Mouse (Mus musculus): ENCODE results near the gene Armcx5. TPM values are rescaled to one million over a fixed set of nuclear protein-coding genes. Genes with fewer than 3 reads are reported as not detected.
"Not testable (repeated sequence)": the region's sequence is repeated elsewhere in the genome, so short reads cannot be mapped to it uniquely, and the experiment has no call there.

Gene Armcx5
- polyA plus RNA-seq (2016; fragmentation: Nextera tagmentation; extraction: Ambion mirVana), result 10.3 and 10.6 TPM in 2 replicates

- Histone ChIP-seq H3K27me3 (ENCODE audit: poor library complexity, severe bottlenecking) (peaks cover 47% of the 10 kb centered on the region), H3K9me3 (no peaks in the 10 kb centered on the region), H3K4me3 (peak within 1 kb of the TSS; percentile 67), H3K4me1 (peaks cover 7% of the 10 kb centered on the region), H3K27ac (peak within 1 kb of the TSS; percentile 86), H3K36me3 (replicated peaks) (peaks cover 22% of the 10 kb centered on the region)
- peak; percentile 80 for DNase-seq (ENCODE audit: extremely low spot score, low spot score)
- 15% methylated on average over 48 of the region's 48 CpGs for WGBS
Observed at GRCm38 (mm10) chrX:135742304-135743055, at the start of gene Armcx5, which contains the start of gene Gprasp1. Gene Armcx5, plus strand, starts transcription at chrX:135742733. Gene Gprasp1, plus strand, starts transcription at chrX:135742733.

- H3K4me1 ChIP-seq, result no peaks in the 10 kb centered on the region
- 71% methylated on average over 1 of the region's 1 CpGs for whole genome bisulfite sequencing
- H3K27me3 ChIP-seq (ENCODE audit: poor library complexity, severe bottlenecking), result peaks cover 75% of the 10 kb centered on the region
- H3K9me3 ChIP-seq, result no peaks in the 10 kb centered on the region
- no peak within 1 kb of the TSS for H3K4me3 ChIP-seq
- no peak for DNase-seq (ENCODE audit: extremely low spot score, low spot score)
- no peaks in the 10 kb centered on the region for H3K36me3 ChIP-seq (replicated peaks)
- no peak within 1 kb of the TSS for H3K27ac ChIP-seq
Observed at GRCm38 (mm10) chrX:135693633-135694032, 48.9 kb upstream of the Armcx5 start, which contains the start of gene Tcp11x2. Gene Tcp11x2, minus strand, starts transcription at chrX:135693790.

- Histone ChIP-seq H3K4me1 (no peaks in the 10 kb centered on the region), H3K36me3 (replicated peaks) (no peaks in the 10 kb centered on the region), H3K27ac (no peak overlapping the region), H3K4me3 (no peak overlapping the region), H3K27me3 (ENCODE audit: poor library complexity, severe bottlenecking) (peaks cover 23% of the 10 kb centered on the region), H3K9me3 (no peaks in the 10 kb centered on the region)
- WGBS, result 90% methylated on average over 1 of the region's 1 CpGs
- no peak for DNase-seq (ENCODE audit: extremely low spot score, low spot score)
Observed at GRCm38 (mm10) chrX:135703111-135703510, 39.4 kb upstream of the Armcx5 start.

- no peak overlapping the region for H3K4me3 ChIP-seq
- no peaks in the 10 kb centered on the region for H3K4me1 ChIP-seq
Observed at GRCm38 (mm10) chrX:135704349-135704748, 38.2 kb upstream of the Armcx5 start.

GRCm38 (mm10) chrX:135712845-135713244, 29.7 kb upstream of the Armcx5 start:
- Histone ChIP-seq H3K4me1 (no peaks in the 10 kb centered on the region), H3K36me3 (replicated peaks) (no peaks in the 10 kb centered on the region), H3K9me3 (no peaks in the 10 kb centered on the region), H3K4me3 (no peak overlapping the region), H3K27ac (no peak overlapping the region), H3K27me3 (ENCODE audit: poor library complexity, severe bottlenecking) (peaks cover 42% of the 10 kb centered on the region)
- 84% methylated on average over 2 of the region's 2 CpGs for WGBS
- no peak for DNase-seq (ENCODE audit: extremely low spot score, low spot score)

More at GRCm38 (mm10) chrX:135704349-135704748, 38.2 kb upstream of the Armcx5 start:
- peaks cover 23% of the 10 kb centered on the region for H3K27me3 ChIP-seq (ENCODE audit: poor library complexity, severe bottlenecking)
- no peaks in the 10 kb centered on the region for H3K9me3 ChIP-seq
- no peak for DNase-seq (ENCODE audit: extremely low spot score, low spot score)
- H3K36me3 ChIP-seq (replicated peaks), result no peaks in the 10 kb centered on the region
- H3K27ac ChIP-seq, result no peak overlapping the region
- 56% methylated on average over 2 of the region's 2 CpGs for WGBS

GRCm38 (mm10) chrX:135725161-135725560, 17.4 kb upstream of the Armcx5 start, which contains the start of gene Tmsb15a:
Gene Tmsb15a, minus strand, starts transcription at chrX:135725261.
- Histone ChIP-seq H3K9me3 (no peaks in the 10 kb centered on the region), H3K27me3 (ENCODE audit: poor library complexity, severe bottlenecking) (peaks cover 79% of the 10 kb centered on the region), H3K27ac (no peak within 1 kb of the TSS), H3K36me3 (replicated peaks) (no peaks in the 10 kb centered on the region), H3K4me1 (no peaks in the 10 kb centered on the region), H3K4me3 (no peak within 1 kb of the TSS)
- WGBS, result 91% methylated on average over 10 of the region's 10 CpGs
- no peak for DNase-seq (ENCODE audit: extremely low spot score, low spot score)

- 98% methylated on average over 2 of the region's 2 CpGs for WGBS
- H3K36me3 ChIP-seq (replicated peaks), result no peaks in the 10 kb centered on the region
Observed at GRCm38 (mm10) chrX:135738730-135739520, 3.6 kb upstream of the Armcx5 start.

GRCm38 (mm10) chrX:135743056-135743355, 473 bp downstream of the Armcx5 start:
- DNase-seq (ENCODE audit: extremely low spot score, low spot score), result no peak
- Histone ChIP-seq H3K4me3 (peak overlapping the region; percentile 67), H3K27ac (peak overlapping the region; percentile 86), H3K36me3 (replicated peaks) (peaks cover 24% of the 10 kb centered on the region), H3K27me3 (ENCODE audit: poor library complexity, severe bottlenecking) (peaks cover 52% of the 10 kb centered on the region), H3K4me1 (peaks cover 7% of the 10 kb centered on the region), H3K9me3 (no peaks in the 10 kb centered on the region)
- 18% methylated on average over 7 of the region's 7 CpGs for WGBS

More at GRCm38 (mm10) chrX:135738730-135739520, 3.6 kb upstream of the Armcx5 start:
- peaks cover 7% of the 10 kb centered on the region for H3K4me1 ChIP-seq
- no peak overlapping the region for H3K4me3 ChIP-seq
- no peaks in the 10 kb centered on the region for H3K9me3 ChIP-seq
- no peak overlapping the region for H3K27ac ChIP-seq
- peaks cover 46% of the 10 kb centered on the region for H3K27me3 ChIP-seq (ENCODE audit: poor library complexity, severe bottlenecking)
- DNase-seq (ENCODE audit: extremely low spot score, low spot score), result no peak

- WGBS, result 90% methylated on average over 3 of the region's 3 CpGs
- H3K4me3 ChIP-seq; H3K9me3 ChIP-seq; H3K27ac ChIP-seq; H3K4me1 ChIP-seq; DNase-seq (ENCODE audit: extremely low spot score, low spot score): not testable (repeated sequence)
- Histone ChIP-seq H3K27me3 (ENCODE audit: poor library complexity, severe bottlenecking) (peaks cover 52% of the 10 kb centered on the region), H3K36me3 (replicated peaks) (peaks cover 24% of the 10 kb centered on the region)
Observed at GRCm38 (mm10) chrX:135745376-135745775, 2.8 kb downstream of the Armcx5 start.

- Histone ChIP-seq H3K36me3 (replicated peaks) (peaks cover 9% of the 10 kb centered on the region), H3K27ac (no peak overlapping the region), H3K4me1 (no peaks in the 10 kb centered on the region), H3K4me3 (no peak overlapping the region), H3K9me3 (no peaks in the 10 kb centered on the region), H3K27me3 (ENCODE audit: poor library complexity, severe bottlenecking) (peaks cover 6% of the 10 kb centered on the region; the same call in 1 of the 2 replicates)
- 4% methylated on average over 2 of the region's 2 CpGs for WGBS
- peak; percentile 51 for DNase-seq (ENCODE audit: extremely low spot score, low spot score)
Observed at GRCm38 (mm10) chrX:135752832-135753231, 10.3 kb downstream of the Armcx5 start.

GRCm38 (mm10) chrX:135761707-135762106, 19.2 kb downstream of the Armcx5 start:
- H3K4me3 ChIP-seq, result no peak overlapping the region
- no peaks in the 10 kb centered on the region for H3K4me1 ChIP-seq
- H3K36me3 ChIP-seq (replicated peaks), result peaks cover 24% of the 10 kb centered on the region
- no peak for DNase-seq (ENCODE audit: extremely low spot score, low spot score)
- H3K9me3 ChIP-seq, result no peaks in the 10 kb centered on the region
- H3K27ac ChIP-seq, result no peak overlapping the region
- H3K27me3 ChIP-seq (ENCODE audit: poor library complexity, severe bottlenecking), result peaks cover 17% of the 10 kb centered on the region; the same call in 1 of the 2 replicates

GRCm38 (mm10) chrX:135768043-135768548, 25.6 kb downstream of the Armcx5 start:
- Histone ChIP-seq H3K27me3 (ENCODE audit: poor library complexity, severe bottlenecking) (peaks cover 16% of the 10 kb centered on the region), H3K27ac (no peak overlapping the region), H3K4me1 (no peaks in the 10 kb centered on the region), H3K9me3 (no peaks in the 10 kb centered on the region), H3K36me3 (replicated peaks) (peaks cover 8% of the 10 kb centered on the region), H3K4me3 (no peak overlapping the region)
- 89% methylated on average over 3 of the region's 3 CpGs for WGBS
- DNase-seq (ENCODE audit: extremely low spot score, low spot score), result no peak
